Mouse (Mus musculus): ENCODE results near the gene Serpinb6a. TPM values are rescaled to one million over a fixed set of nuclear protein-coding genes. Genes with fewer than 3 reads are reported as not detected.

Gene Serpinb6a
- total and polyA plus RNA-seq, 3 experiments = 4.4 to 22.5 (median 5.8) TPM

GRCm38 (mm10) chr13:33952075-33952449 lies 50.5 kb downstream of the Serpinb6a start:
- no peaks in the 10 kb centered on the region for H3K27me3 ChIP-seq (replicated peaks)
- no peaks in the 10 kb centered on the region for H3K9me3 ChIP-seq (replicated peaks; ENCODE audit: low read length)
- in situ Hi-C loops (cut with MboI; ENCODE audit: low pct_ligation_motif_present, low pct_unique_long_range_greater_than_20kb, low sequenced_read_pairs) = loop anchor here (10.0 kb wide), 1 partner anchor 203 kb away; no protein-coding TSS in a partner anchor
- TF ChIP-seq USF2 (conservative IDR thresholded peaks at IDR 0.05; ENCODE audit: low read depth, low read length) (no peak), ELF1 (IDR thresholded peaks at IDR 0.05; ENCODE audit: low read depth, low read length) (no peak), HCFC1 (IDR thresholded peaks at IDR 0.05; ENCODE audit: low read depth, low read length) (no peak), KAT2A (IDR thresholded peaks at IDR 0.05; ENCODE audit: insufficient replicate concordance, low read length) (no peak), NRF1 (IDR thresholded peaks at IDR 0.05; ENCODE audit: low read depth, low read length) (no peak), EP300 (IDR thresholded peaks at IDR 0.05; ENCODE audit: low read length) (no peak), MEF2A (IDR thresholded peaks at IDR 0.05; ENCODE audit: borderline replicate concordance, low read depth, low read length) (no peak), GABPA (IDR thresholded peaks at IDR 0.05; ENCODE audit: insufficient replicate concordance, low read depth, low read length) (no peak), MYC (IDR thresholded peaks at IDR 0.05; ENCODE audit: low read depth, low read length) (no peak), RAD21 (IDR thresholded peaks at IDR 0.05; ENCODE audit: low read depth, low read length) (no peak), CHD1 (IDR thresholded peaks at IDR 0.05; ENCODE audit: low read depth, low read length) (no peak), TBP (conservative IDR thresholded peaks at IDR 0.05; ENCODE audit: low read depth, low read length) (no peak), MAZ (IDR thresholded peaks at IDR 0.05; ENCODE audit: low read depth, low read length) (no peak)
- H3K4me1 ChIP-seq (ENCODE audit: control insufficient read depth in 1 of 2, insufficient read depth in 2 of 2) = no peaks in the 10 kb centered on the region
- no peaks in the 10 kb centered on the region for H3K79me2 ChIP-seq (replicated peaks; ENCODE audit: control insufficient read depth, extremely low read depth, insufficient read depth, poor library complexity, severe bottlenecking)
- no peak overlapping the region for H3K27ac ChIP-seq (ENCODE audit: insufficient read depth, low read depth)
- H3K36me3 ChIP-seq (replicated peaks in 1 of 2; ENCODE audit: control insufficient read depth in 1 of 2, insufficient read depth in 1 of 2, low read length in 1 of 2) = no peaks in the 10 kb centered on the region
- H3K9ac ChIP-seq (ENCODE audit: insufficient read depth, low read depth) = no peak overlapping the region
- DNase-seq (ENCODE audit: extremely low read depth) = no peak
- dilution Hi-C loops (cut with MboI; ENCODE audit: extremely low pct_ligation_motif_present, extremely low pct_unique_long_range_greater_than_20kb, low sequenced_read_pairs) = no loop called here
- H3K4me3 ChIP-seq (replicated peaks in 1 of 3; ENCODE audit: low read depth in 2 of 3, low read length in 2 of 3, poor library complexity in 1 of 3) = no peak overlapping the region
- no peak overlapping the region for H3K4me2 ChIP-seq (ENCODE audit: insufficient read depth, low read depth, poor library complexity, severe bottlenecking)

GRCm38 (mm10) chr13:33951308-33952074 lies 51.1 kb downstream of the Serpinb6a start:
- no peak overlapping the region for H3K27ac ChIP-seq (ENCODE audit: insufficient read depth, low read depth)
- H3K9ac ChIP-seq (ENCODE audit: insufficient read depth, low read depth) = no peak overlapping the region
- no peak overlapping the region for H3K4me2 ChIP-seq (ENCODE audit: insufficient read depth, low read depth, poor library complexity, severe bottlenecking)
- no peaks in the 10 kb centered on the region for H3K36me3 ChIP-seq (replicated peaks in 1 of 2; ENCODE audit: control insufficient read depth in 1 of 2, insufficient read depth in 1 of 2, low read length in 1 of 2)
- dilution Hi-C loops (cut with MboI; ENCODE audit: extremely low pct_ligation_motif_present, extremely low pct_unique_long_range_greater_than_20kb, low sequenced_read_pairs) (no loop called here), in situ Hi-C loops (cut with MboI; ENCODE audit: low pct_ligation_motif_present, low pct_unique_long_range_greater_than_20kb, low sequenced_read_pairs) (loop anchor here (10.0 kb wide), 1 partner anchor 203 kb away; no protein-coding TSS in a partner anchor)
- H3K27me3 ChIP-seq (replicated peaks) = no peaks in the 10 kb centered on the region
- DNase-seq (ENCODE audit: extremely low read depth) = no peak
- no peak for TF ChIP-seq CHD1 (IDR thresholded peaks at IDR 0.05; ENCODE audit: low read depth, low read length)
- TF ChIP-seq NELFE (IDR thresholded peaks at IDR 0.05; ENCODE audit: low read depth, low read length) = no peak
- no peak for TF ChIP-seq BHLHE40 (IDR thresholded peaks at IDR 0.05; ENCODE audit: low read depth, low read length)
- no peak for TF ChIP-seq KAT2A (IDR thresholded peaks at IDR 0.05; ENCODE audit: insufficient replicate concordance, low read length)
- TF ChIP-seq USF1 (IDR thresholded peaks at IDR 0.05; ENCODE audit: low read depth, low read length) = no peak
- no peak for TF ChIP-seq SMC3 (IDR thresholded peaks at IDR 0.05; ENCODE audit: low read depth, low read length)
- no peak for TF ChIP-seq IRF4 (IDR thresholded peaks at IDR 0.05; ENCODE audit: low read depth, low read length)
- no peaks in the 10 kb centered on the region for H3K79me2 ChIP-seq (replicated peaks; ENCODE audit: control insufficient read depth, extremely low read depth, insufficient read depth, poor library complexity, severe bottlenecking)
- H3K4me3 ChIP-seq (replicated peaks in 1 of 3; ENCODE audit: low read depth in 2 of 3, low read length in 2 of 3, poor library complexity in 1 of 3) = no peak overlapping the region
- H3K9me3 ChIP-seq (replicated peaks; ENCODE audit: low read length) = no peaks in the 10 kb centered on the region
- no peaks in the 10 kb centered on the region for H3K4me1 ChIP-seq (ENCODE audit: control insufficient read depth in 1 of 2, insufficient read depth in 2 of 2)
